Mouse (Mus musculus): ENCODE results near the gene Islr.
"Not testable (repeated sequence)": the region's sequence is repeated elsewhere in the genome, so short reads cannot be mapped to it uniquely, and the experiment has no call there.

Gene Islr

GRCm38 (mm10) chr9:58203516-58204447 lies at the start of gene Islr, which contains the start of gene Islr2:
Gene Islr, minus strand, starts transcription at chr9:58204306.
Gene Islr2, minus strand, starts transcription at chr9:58204319.
- peak in 1 of 2 experiments; percentile 54 for DNase-seq (ENCODE audit: low spot score in 2 of 2)

GRCm38 (mm10) chr9:58253805-58254122 lies 49.7 kb upstream of the Islr start:
- DNase-seq (ENCODE audit: low spot score in 2 of 2) = not testable (repeated sequence)

- peak; percentile 87 to 89 for DNase-seq (ENCODE audit: low spot score in 2 of 2)
Measured at GRCm38 (mm10) chr9:58253033-58253804, 49.1 kb upstream of the Islr start, which contains the start of gene Stoml1. Gene Stoml1, plus strand, starts transcription at chr9:58253164.

GRCm38 (mm10) chr9:58250730-58251129 lies 46.6 kb upstream of the Islr start:
- not testable (repeated sequence) for DNase-seq (ENCODE audit: low spot score in 2 of 2)

GRCm38 (mm10) chr9:58250322-58250721 lies 46.2 kb upstream of the Islr start:
- no peak for DNase-seq (ENCODE audit: low spot score in 2 of 2)

GRCm38 (mm10) chr9:58249592-58250192 lies 45.6 kb upstream of the Islr start, which contains the start of gene Pml:
Gene Pml, minus strand, starts transcription at chr9:58249786.
- peak in 1 of 2 experiments; percentile 54 for DNase-seq (ENCODE audit: low spot score in 2 of 2)

- DNase-seq (ENCODE audit: low spot score in 2 of 2) = no peak
Measured at GRCm38 (mm10) chr9:58248746-58249413, 44.8 kb upstream of the Islr start.

GRCm38 (mm10) chr9:58247064-58247759 lies 43.1 kb upstream of the Islr start:
- DNase-seq (ENCODE audit: low spot score in 2 of 2) = peak; percentile 64 to 69

GRCm38 (mm10) chr9:58246083-58246591 lies 42.0 kb upstream of the Islr start:
- no peak for DNase-seq (ENCODE audit: low spot score in 2 of 2)

GRCm38 (mm10) chr9:58243696-58244095 lies 39.6 kb upstream of the Islr start:
- no peak for DNase-seq (ENCODE audit: low spot score in 2 of 2)

- no peak for DNase-seq (ENCODE audit: low spot score in 2 of 2)
Measured at GRCm38 (mm10) chr9:58242696-58243095, 38.6 kb upstream of the Islr start.

- no peak for DNase-seq (ENCODE audit: low spot score in 2 of 2)
Measured at GRCm38 (mm10) chr9:58241780-58242485, 37.8 kb upstream of the Islr start.

GRCm38 (mm10) chr9:58234502-58235015 lies 30.5 kb upstream of the Islr start:
- no peak for DNase-seq (ENCODE audit: low spot score in 2 of 2)

- DNase-seq (ENCODE audit: low spot score in 2 of 2) = no peak
Measured at GRCm38 (mm10) chr9:58232374-58232773, 28.3 kb upstream of the Islr start.

GRCm38 (mm10) chr9:58231746-58232145 lies 27.6 kb upstream of the Islr start:
- no peak for DNase-seq (ENCODE audit: low spot score in 2 of 2)

- DNase-seq (ENCODE audit: low spot score in 2 of 2) = no peak
Measured at GRCm38 (mm10) chr9:58228777-58229466, 24.8 kb upstream of the Islr start.

GRCm38 (mm10) chr9:58225915-58226913 lies 22.1 kb upstream of the Islr start:
- DNase-seq (ENCODE audit: low spot score in 2 of 2) = no peak

- no peak for DNase-seq (ENCODE audit: low spot score in 2 of 2)
Measured at GRCm38 (mm10) chr9:58224356-58224755, 20.2 kb upstream of the Islr start.

Data from frontal cortex, postnatal 14 days (tissue).